Mouse (Mus musculus) activated CD4-positive, CD25-positive, alpha-beta regulatory T cell, adult 4 months (primary cell): ENCODE data around the gene Tlr5. TPM values are rescaled to one million over a fixed set of nuclear protein-coding genes. Genes with fewer than 3 reads are reported as not detected.

Experiments used
- ATAC-seq: one replicate; pipeline ENCODE4 v1.8.0; 2017
- polyA plus RNA-seq, 2 experiments: library from polyadenylated mRNA; unstranded; fragments of 100-300 nt; shearing (Covaris generic); gene quantifications; one replicate each; pipeline ENCODE4 v1.2.1; 2017

Tlr5 gene
- polyA plus RNA-seq, 2 experiments from 2014 or later, result 0.27 TPM; not detected in 1

GRCm38 (mm10) chr1:182991002-182991778 lies 36.6 kb downstream of the Tlr5 start:
- peak; percentile 73 for ATAC-seq

Other genes with a start within 250 kb of the Tlr5 start
- gene Ccdc185, start 205.6 kb upstream of the Tlr5 start, polyA plus RNA-seq, result not detected
- under 1 TPM; 0.61 to 0.93 TPM for gene Susd4, start 190.9 kb upstream of the Tlr5 start, polyA plus RNA-seq